Mouse (Mus musculus): ENCODE data around the gene Orai1.

GRCm38 (mm10) chr5:123063141-123063540 is 48.3 kb downstream of the Orai1 start:
- no peak for TF ChIP-seq CTCF (IDR thresholded peaks at IDR 0.05; ENCODE audit: extremely low read depth, insufficient read length, insufficient replicate concordance, low read depth, low read length)
- TF ChIP-seq POLR2A (IDR thresholded peaks at IDR 0.05; ENCODE audit: low read depth, low read length) = no peak

Measured in small intestine, adult 2 months (tissue).